Mouse (Mus musculus) liver, adult 10 weeks (tissue): Measurements from ENCODE around the gene 4930558K02Rik. TPM values are rescaled to one million over a fixed set of nuclear protein-coding genes. Genes with fewer than 3 reads are reported as not detected.

Experiments used
- polyA plus RNA-seq: library from polyadenylated mRNA; stranded (reverse); fragments of 350-450 nt; fragmentation: Illumina TruSeq; extraction: RNeasy Lipid Tissue Mini Kit (QIAGEN cat#74804); gene quantifications from one replicate; pipeline ENCODE4 v1.2.3, GENCODE M21; 2014; ENCODE audit warnings: low read depth, low replicate concordance

The 4930558K02Rik gene
- not detected for polyA plus RNA-seq

DNA sequence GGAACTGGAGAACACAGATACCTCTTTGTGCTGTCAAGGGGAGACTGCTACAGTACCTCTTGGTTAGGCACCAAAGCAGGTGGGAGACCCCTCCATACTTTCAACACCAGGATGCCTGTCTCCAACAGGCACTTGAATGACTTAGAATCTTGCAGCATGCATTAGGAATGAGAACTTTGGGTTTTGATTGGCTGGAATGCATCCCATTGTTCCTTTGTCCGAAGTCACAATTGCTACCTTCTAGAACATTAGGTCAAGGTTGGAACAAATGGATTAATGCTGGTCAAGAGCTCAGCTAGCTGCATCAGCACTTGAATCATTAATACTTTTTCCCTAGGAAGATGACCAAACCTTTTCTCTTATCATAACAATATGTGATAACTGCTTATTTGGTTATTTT is at the start of gene 4930558K02Rik:
Gene 4930558K02Rik, minus strand, starts transcription at position 101 of the 400 bp plus-strand sequence.

DNA sequence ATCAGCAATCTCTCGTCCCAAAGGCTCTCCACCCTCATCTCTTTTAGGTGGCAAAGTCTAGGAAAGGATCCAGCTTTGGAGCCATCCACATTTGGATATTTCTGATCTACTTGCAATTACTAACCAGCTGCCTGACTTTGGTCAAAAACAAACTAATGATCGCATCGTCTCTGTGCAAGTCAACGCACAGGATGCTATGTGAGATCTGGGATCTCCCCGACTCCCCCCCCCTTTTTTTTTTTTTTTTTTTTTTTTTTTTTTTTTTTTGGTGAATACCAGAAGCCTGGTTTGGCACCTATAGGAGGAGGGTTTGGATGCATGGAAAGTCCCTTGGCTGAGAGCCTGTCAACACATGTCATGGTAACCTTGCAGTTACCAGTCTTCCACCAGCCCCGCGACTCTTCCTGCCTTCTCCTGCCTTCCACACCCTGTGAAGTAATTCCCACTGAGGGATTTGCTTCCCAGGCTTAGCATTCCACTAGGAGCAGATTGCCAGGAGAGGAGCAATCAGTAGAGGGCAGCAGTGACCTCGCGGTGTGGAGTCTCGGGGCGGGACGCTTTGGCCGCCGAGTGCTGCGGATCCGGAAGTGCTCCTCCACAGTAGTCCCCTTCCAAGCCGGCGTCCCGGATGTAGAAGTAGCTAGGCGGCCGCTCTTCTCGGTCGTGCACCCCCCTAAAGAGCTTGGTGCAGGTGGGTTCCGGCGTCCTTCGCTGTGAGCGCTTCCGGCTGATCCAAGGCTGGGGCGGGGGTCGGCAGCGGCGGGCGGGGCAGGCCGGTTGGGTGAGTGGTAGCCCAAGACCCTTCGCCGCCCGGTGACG is 10.6 kb downstream of the 4930558K02Rik start, which contains the start of gene Pigc:
Gene Pigc, plus strand, starts transcription at position 598 of the 819 bp plus-strand sequence.

Other genes starting within 250 kb of the 4930558K02Rik start
- 0.40 TPM for gene Fasl, start 191.1 kb downstream of the 4930558K02Rik start, polyA plus RNA-seq
- gene Suco, start 103.0 kb downstream of the 4930558K02Rik start, polyA plus RNA-seq, result 18.1 TPM
- gene Pigc, start 10.4 kb downstream of the 4930558K02Rik start, polyA plus RNA-seq, result 11.3 TPM